Mouse (Mus musculus): Measurements from ENCODE around the gene Vmn1r184. TPM values are rescaled to one million over a fixed set of nuclear protein-coding genes. Genes with fewer than 3 reads are reported as not detected.

Gene Vmn1r184
- total and polyA plus RNA-seq, 3 experiments = not detected

Other genes with a start within 250 kb of the Vmn1r184 start
- 0.08 and 0.13 TPM in 2 replicates for gene Cyp2b13, start 198.8 kb upstream of the Vmn1r184 start, total RNA-seq (2012; rRNA removed)
- gene Cyp2b13, start 198.8 kb upstream of the Vmn1r184 start, total RNA-seq (2014; rRNA removed) = not detected in 2 replicates
- gene Cyp2b13, start 198.8 kb upstream of the Vmn1r184 start, polyA plus RNA-seq (2012; ENCODE audit: insufficient read length, low read depth) = not detected in 2 replicates
- not detected in 2 replicates for gene Cyp2b9, start 86.9 kb upstream of the Vmn1r184 start, total RNA-seq (2012; rRNA removed)
- not detected in 2 replicates for gene Cyp2b9, start 86.9 kb upstream of the Vmn1r184 start, total RNA-seq (2014; rRNA removed)
- gene Cyp2b9, start 86.9 kb upstream of the Vmn1r184 start, polyA plus RNA-seq (2012; ENCODE audit: insufficient read length, low read depth) = not detected in 2 replicates
- gene Cyp2a4, start 46.8 kb downstream of the Vmn1r184 start, total RNA-seq (2012; rRNA removed) = not detected in 2 replicates
- gene Cyp2a4, start 46.8 kb downstream of the Vmn1r184 start, total RNA-seq (2014; rRNA removed) = not detected in 2 replicates
- gene Cyp2a4, start 46.8 kb downstream of the Vmn1r184 start, polyA plus RNA-seq (2012; ENCODE audit: insufficient read length, low read depth) = not detected in 2 replicates
- not detected in 2 replicates for gene Nlrp9c, start 143.4 kb downstream of the Vmn1r184 start, total RNA-seq (2012; rRNA removed)
- gene Nlrp9c, start 143.4 kb downstream of the Vmn1r184 start, total RNA-seq (2014; rRNA removed) = not detected in 2 replicates
- not detected in 2 replicates for gene Nlrp9c, start 143.4 kb downstream of the Vmn1r184 start, polyA plus RNA-seq (2012; ENCODE audit: insufficient read length, low read depth)
- not detected in 2 replicates for gene Nlrp4a, start 174.8 kb downstream of the Vmn1r184 start, total RNA-seq (2012; rRNA removed)
- not detected in 2 replicates for gene Nlrp4a, start 174.8 kb downstream of the Vmn1r184 start, total RNA-seq (2014; rRNA removed)
- not detected in 2 replicates for gene Nlrp4a, start 174.8 kb downstream of the Vmn1r184 start, polyA plus RNA-seq (2012; ENCODE audit: insufficient read length, low read depth)